ENCODE assay signal across 13 mouse cellular contexts in genomic region chr11:85308799-85309198, GRCm38 (mm10). TPM values are rescaled to one million over a fixed set of nuclear protein-coding genes. Genes with fewer than 3 reads are reported as not detected.
A peak's percentile ranks its signal among the peaks of the same experiment; 100 is the strongest.
DNase-seq lines count a peak whose midpoint lies in the region; TF ChIP-seq lines count a peak whose summit lies in the region.
"Had no signal": no experiment of that assay in that cellular context is flagged by ENCODE, and none has a peak within 500 bp of the region (broad histone marks: within the 10 kb centered on the region; RNA-seq: fewer than 3 reads in every experiment).

No protein-coding gene starts in this region.

- no peaks in the 10 kb centered on the region for H3K27me3 ChIP-seq in heart, embryonic 10.5 days (ENCODE audit: insufficient read depth, poor library complexity, severe bottlenecking)
- H3K27me3 ChIP-seq in testis, adult 2 months (ENCODE audit: control insufficient read depth, insufficient read depth, low read length): no peaks in the 10 kb centered on the region
- no peaks in the 10 kb centered on the region for H3K27me3 ChIP-seq in splenic B cell, adult 2 months (ENCODE audit: control insufficient read depth, insufficient read depth, low read length, poor library complexity, severe bottlenecking)
- H3K27me3 ChIP-seq: embryonic facial prominence, embryonic 12.5 days; liver, embryonic 15.5 days had no signal

- peaks cover 18% of the 10 kb centered on the region; the same call in 1 of the 2 replicates for H3K4me1 ChIP-seq in heart, embryonic 10.5 days
- H3K4me1 ChIP-seq in testis, adult 2 months (ENCODE audit: control insufficient read depth, insufficient read depth, low read length): no peaks in the 10 kb centered on the region; the same call in 1 of the 2 replicates

- intact Hi-C loops in heart, postnatal 25 days (cut with DNase I): loop anchor here (5.0 kb wide), 1 partner anchor 36 kb away; no protein-coding TSS in a partner anchor

- H3K9me3 ChIP-seq in heart, embryonic 10.5 days: no peaks in the 10 kb centered on the region
- H3K9me3 ChIP-seq: embryonic facial prominence, embryonic 12.5 days; forebrain, embryonic 10.5 days; liver, embryonic 15.5 days had no signal

- no peaks in the 10 kb centered on the region for H3K36me3 ChIP-seq in heart, embryonic 10.5 days
- no peaks in the 10 kb centered on the region; the same call in 1 of the 2 replicates for H3K36me3 ChIP-seq in testis, adult 2 months (ENCODE audit: control insufficient read depth, insufficient read depth, low read length)
- no peaks in the 10 kb centered on the region for H3K36me3 ChIP-seq in splenic B cell, adult 2 months (ENCODE audit: control insufficient read depth, insufficient read depth, low read length, poor library complexity, severe bottlenecking)
- H3K36me3 ChIP-seq: embryonic facial prominence, embryonic 12.5 days had no signal

- no peak for TF ChIP-seq CTCF in testis, adult 2 months (IDR thresholded peaks at IDR 0.05; ENCODE audit: control insufficient read depth, insufficient read depth, insufficient replicate concordance, low read depth, low read length)

- no peak overlapping the region for H3K4me3 ChIP-seq in heart, embryonic 10.5 days
- peak overlapping the region; percentile 20; the same call in 1 of the 2 replicates for H3K4me3 ChIP-seq in testis, adult 2 months (ENCODE audit: control insufficient read depth, low read depth, low read length)
- H3K4me3 ChIP-seq: embryonic facial prominence, embryonic 12.5 days; forebrain, embryonic 10.5 days; liver, embryonic 15.5 days had no signal

- DNase-seq in heart, embryonic 10.5 days (ENCODE audit: low spot score): peak; percentile 9
- no peak for DNase-seq in heart, postnatal 25 days (ENCODE audit: low spot score)
- DNase-seq in testis, postnatal 14 days (ENCODE audit: low spot score): no peak
- peak; percentile 17 for DNase-seq in MN1 (ENCODE audit: low spot score)
- peak; percentile 49 for DNase-seq in splenic B cell, adult 2 months (ENCODE audit: low read depth, low spot score)
- DNase-seq in spleen, postnatal 14 days (ENCODE audit: low spot score in 2 of 2): no peak
- DNase-seq in frontal cortex, postnatal 36 days (ENCODE audit: low spot score in 2 of 2): no peak
- DNase-seq: adrenal gland, postnatal 14 days; kidney, adult 11 months had no signal

- no peak for TF ChIP-seq POLR2A in testis, adult 2 months (IDR thresholded peaks at IDR 0.05; ENCODE audit: control insufficient read depth, low read depth, low read length)

- 76% methylated on average over 2 of the region's 2 CpGs for WGBS in heart, embryonic 10.5 days

- H3K27ac ChIP-seq in heart, embryonic 10.5 days: no peak overlapping the region
- H3K27ac ChIP-seq in testis, adult 2 months (ENCODE audit: control insufficient read depth, insufficient read depth, low read depth, low read length): no peak overlapping the region
- H3K27ac ChIP-seq: embryonic facial prominence, embryonic 12.5 days; forebrain, embryonic 10.5 days; liver, embryonic 15.5 days had no signal

RNA-seq across cellular contexts. Expression of gene Ppm1d, which starts 2.2 kb away (rescaled TPM):
- polyA plus RNA-seq in heart, embryonic 10.5 days (2016; fragmentation: Nextera tagmentation; extraction: Ambion mirVana): 15.0 and 17.7 TPM in 2 replicates
- 10 to 100 TPM in 1 of 2 experiments, 1 to 10 TPM in 1; 9.7 to 10.2 TPM for total RNA-seq in heart, postnatal 25 days (2021)
- polyA plus RNA-seq in testis, adult 2 months (2012; rRNA removed): 106 TPM in 2 replicates

RNA-seq across cellular contexts. Expression of gene Bcas3, which starts 44.2 kb away (rescaled TPM):
- 20.1 and 22.4 TPM in 2 replicates for polyA plus RNA-seq in heart, embryonic 10.5 days (2016; fragmentation: Nextera tagmentation; extraction: Ambion mirVana)
- 10 to 100 TPM; 31.1 to 43.7 TPM for total RNA-seq in heart, postnatal 25 days (2021)
- polyA plus RNA-seq in testis, adult 2 months (2012; rRNA removed): 21.8 and 23.4 TPM in 2 replicates

Comparison
In these comparisons a context has a peak if more than half of its experiments do, and no peak if none do; other contexts are left out.
1. DNase-seq: peak in heart, embryonic 10.5 days (single experiment), MN1 (single experiment) and splenic B cell, adult 2 months (single experiment); none in heart, postnatal 25 days (single experiment), testis, postnatal 14 days (single experiment), spleen, postnatal 14 days (0 of 2) and frontal cortex, postnatal 36 days (0 of 2).